Mouse (Mus musculus) myocyte (in vitro differentiated cells): ENCODE results near the gene Tmprss4.

Experiments
- MAX ChIP-seq: IDR thresholded peaks from one replicate; pipeline ENCODE4 v1.6.1; 2011; ENCODE audit warnings: low read depth, mild to moderate bottlenecking, control low read depth
- MYOG ChIP-seq, 3 experiments: IDR thresholded peaks; one replicate each; pipeline ENCODE4 v1.6.1; 2011; ENCODE audit warnings: control low read depth in 2 of 3, low read depth in 2 of 3, mild to moderate bottlenecking in 2 of 3; ENCODE audit not compliant: insufficient read length in 2 of 3, control insufficient read depth in 1 of 3, insufficient read depth in 1 of 3
- TCF12 ChIP-seq: IDR thresholded peaks from one replicate; pipeline ENCODE4 v1.6.1; 2011; ENCODE audit warnings: mild to moderate bottlenecking, control low read depth; ENCODE audit not compliant: poor library complexity, insufficient read depth, severe bottlenecking

- TF ChIP-seq TCF12: no peak
- no peak for TF ChIP-seq MAX
- no peak for TF ChIP-seq MYOG (IDR thresholded peaks at IDR 0.05; ENCODE audit: control insufficient read depth in 1 of 3, insufficient read depth in 1 of 3, insufficient read length in 2 of 3, low read depth in 2 of 3)
Measured at GRCm38 (mm10) chr9:45173475-45173874, 30.4 kb downstream of the Tmprss4 start.
